Mouse (Mus musculus): ENCODE data around the gene Olfr593. TPM values are rescaled to one million over a fixed set of nuclear protein-coding genes. Genes with fewer than 3 reads are reported as not detected.

Gene Olfr593
- polyA plus RNA-seq, 1 experiment, result not detected

Other genes starting within 250 kb of the Olfr593 start
- gene Olfr576, start 249.2 kb upstream of the Olfr593 start, polyA plus RNA-seq (2011; ENCODE audit: insufficient read depth, insufficient read length, low read depth, missing spikeins), result 0.19 TPM in 1 of 2 replicates, not detected in the other
- not detected in 2 replicates for gene Olfr577, start 235.9 kb upstream of the Olfr593 start, polyA plus RNA-seq (2011; ENCODE audit: insufficient read depth, insufficient read length, low read depth, missing spikeins)
- gene Olfr578, start 222.5 kb upstream of the Olfr593 start, polyA plus RNA-seq (2011; ENCODE audit: insufficient read depth, insufficient read length, low read depth, missing spikeins), result not detected in 2 replicates
- not detected in 2 replicates for gene Olfr582, start 173.8 kb upstream of the Olfr593 start, polyA plus RNA-seq (2011; ENCODE audit: insufficient read depth, insufficient read length, low read depth, missing spikeins)
- gene Olfr583, start 160.6 kb upstream of the Olfr593 start, polyA plus RNA-seq (2011; ENCODE audit: insufficient read depth, insufficient read length, low read depth, missing spikeins), result not detected in 2 replicates
- gene Olfr584, start 130.0 kb upstream of the Olfr593 start, polyA plus RNA-seq (2011; ENCODE audit: insufficient read depth, insufficient read length, low read depth, missing spikeins), result not detected in 2 replicates
- gene Olfr585, start 114.1 kb upstream of the Olfr593 start, polyA plus RNA-seq (2011; ENCODE audit: insufficient read depth, insufficient read length, low read depth, missing spikeins), result not detected in 2 replicates
- not detected in 2 replicates for gene Olfr586, start 86.2 kb upstream of the Olfr593 start, polyA plus RNA-seq (2011; ENCODE audit: insufficient read depth, insufficient read length, low read depth, missing spikeins)
- gene Olfr588-ps1, start 71.0 kb upstream of the Olfr593 start, polyA plus RNA-seq (2011; ENCODE audit: insufficient read depth, insufficient read length, low read depth, missing spikeins), result not detected in 2 replicates
- not detected in 2 replicates for gene Olfr589, start 55.5 kb upstream of the Olfr593 start, polyA plus RNA-seq (2011; ENCODE audit: insufficient read depth, insufficient read length, low read depth, missing spikeins)
- gene Olfr591, start 33.5 kb upstream of the Olfr593 start, polyA plus RNA-seq (2011; ENCODE audit: insufficient read depth, insufficient read length, low read depth, missing spikeins), result not detected in 2 replicates
- gene Olfr592, start 27.1 kb upstream of the Olfr593 start, polyA plus RNA-seq (2011; ENCODE audit: insufficient read depth, insufficient read length, low read depth, missing spikeins), result not detected in 2 replicates
- not detected in 2 replicates for gene Olfr594, start 5.1 kb downstream of the Olfr593 start, polyA plus RNA-seq (2011; ENCODE audit: insufficient read depth, insufficient read length, low read depth, missing spikeins)
- gene Usp17ld, start 40.6 kb downstream of the Olfr593 start, polyA plus RNA-seq (2011; ENCODE audit: insufficient read depth, insufficient read length, low read depth, missing spikeins), result not detected in 2 replicates
- gene Olfr596, start 93.8 kb downstream of the Olfr593 start, polyA plus RNA-seq (2011; ENCODE audit: insufficient read depth, insufficient read length, low read depth, missing spikeins), result not detected in 2 replicates
- not detected in 2 replicates for gene Olfr597, start 104.5 kb downstream of the Olfr593 start, polyA plus RNA-seq (2011; ENCODE audit: insufficient read depth, insufficient read length, low read depth, missing spikeins)
- not detected in 2 replicates for gene Olfr598, start 111.7 kb downstream of the Olfr593 start, polyA plus RNA-seq (2011; ENCODE audit: insufficient read depth, insufficient read length, low read depth, missing spikeins)
- gene Olfr599, start 124.1 kb downstream of the Olfr593 start, polyA plus RNA-seq (2011; ENCODE audit: insufficient read depth, insufficient read length, low read depth, missing spikeins), result not detected in 2 replicates
- not detected in 2 replicates for gene Olfr600, start 137.8 kb downstream of the Olfr593 start, polyA plus RNA-seq (2011; ENCODE audit: insufficient read depth, insufficient read length, low read depth, missing spikeins)
- gene Olfr601, start 150.8 kb downstream of the Olfr593 start, polyA plus RNA-seq (2011; ENCODE audit: insufficient read depth, insufficient read length, low read depth, missing spikeins), result not detected in 2 replicates
- not detected in 2 replicates for gene Olfr603, start 174.3 kb downstream of the Olfr593 start, polyA plus RNA-seq (2011; ENCODE audit: insufficient read depth, insufficient read length, low read depth, missing spikeins)
- not detected in 2 replicates for gene Usp17lc, start 203.2 kb downstream of the Olfr593 start, polyA plus RNA-seq (2011; ENCODE audit: insufficient read depth, insufficient read length, low read depth, missing spikeins)
- not detected in 2 replicates for gene Olfr605, start 233.6 kb downstream of the Olfr593 start, polyA plus RNA-seq (2011; ENCODE audit: insufficient read depth, insufficient read length, low read depth, missing spikeins)
- not detected in 2 replicates for gene Olfr606, start 237.2 kb downstream of the Olfr593 start, polyA plus RNA-seq (2011; ENCODE audit: insufficient read depth, insufficient read length, low read depth, missing spikeins)

Data from ES-Bruce4 (cell line).